Comparison of ENCODE assay signal across 25 mouse cellular contexts in the genomic region with DNA sequence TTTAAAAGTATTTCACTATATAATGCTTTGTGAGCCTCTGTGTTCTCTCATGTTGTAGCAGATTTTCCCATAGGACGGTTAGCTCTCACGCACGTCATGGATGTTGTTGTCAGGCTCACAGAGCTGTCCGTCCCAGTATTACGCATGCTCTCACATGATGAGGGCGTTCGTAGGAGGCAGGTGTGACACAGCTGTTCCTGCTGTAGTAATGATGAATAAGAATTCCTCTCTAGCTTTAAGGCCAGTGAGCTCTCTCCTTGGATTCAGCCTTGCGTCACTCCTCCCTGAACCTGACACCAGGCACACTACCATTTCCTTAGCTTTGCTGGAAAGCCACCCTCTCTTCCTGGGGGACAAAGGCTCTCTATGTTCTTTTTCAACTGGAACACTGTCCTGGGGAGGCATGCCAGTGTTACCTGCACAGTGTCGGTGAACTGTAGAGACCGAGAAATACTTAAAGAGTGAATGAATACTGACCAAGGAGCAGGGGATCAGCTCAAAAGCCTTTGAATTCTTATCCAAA.
DNase-seq lines count a peak whose midpoint lies in the region; ATAC-seq lines count a peak whose summit lies in the region.
"Had no signal": no experiment of that assay in that cellular context is flagged by ENCODE, and none has a peak within 500 bp of the region (broad histone marks: within the 10 kb centered on the region; RNA-seq: fewer than 3 reads in every experiment).

No protein-coding gene starts in this region.

- DNase-seq in embryonic facial prominence, embryonic 14.5 days (ENCODE audit: low spot score) = peak; percentile 39
- DNase-seq in embryonic facial prominence, embryonic 10.5 days (ENCODE audit: low spot score) = no peak
- DNase-seq in limb, embryonic 10.5 days (ENCODE audit: low spot score) = no peak
- no peak for DNase-seq in kidney, adult 18-20 months
- DNase-seq: adrenal gland, adult 2 months; cerebellum, adult 2 months; cerebellum, postnatal 14 days; gastrocnemius, postnatal 14 days; kidney, adult 11 months; kidney, postnatal 36 days; liver, embryonic 13.5 days; lung, adult 2 months; midbrain, embryonic 14.5 days had no signal

- no peaks in the 10 kb centered on the region for H3K36me3 ChIP-seq in embryonic facial prominence, embryonic 14.5 days (ENCODE audit: control insufficient read depth, insufficient read depth, low read length)
- peaks cover 8% of the 10 kb centered on the region; the same call in 1 of the 2 replicates for H3K36me3 ChIP-seq in embryonic facial prominence, embryonic 10.5 days (replicated peaks)
- no peaks in the 10 kb centered on the region for H3K36me3 ChIP-seq in limb, embryonic 12.5 days
- H3K36me3 ChIP-seq in limb, embryonic 10.5 days = peaks cover 4% of the 10 kb centered on the region
- no peaks in the 10 kb centered on the region for H3K36me3 ChIP-seq in megakaryocyte, embryonic 14.5 days (replicated peaks; ENCODE audit: low read length)
- H3K36me3 ChIP-seq: hindbrain, embryonic 12.5 days; kidney, embryonic 15.5 days; limb, embryonic 15.5 days; liver, embryonic 13.5 days had no signal

- H3K4me2 ChIP-seq in embryonic facial prominence, embryonic 14.5 days (ENCODE audit: low read depth, low read length) = no peak overlapping the region
- H3K4me2 ChIP-seq in limb, embryonic 12.5 days = no peak overlapping the region
- H3K4me2 ChIP-seq: forebrain, embryonic 13.5 days; hindbrain, embryonic 12.5 days; kidney, embryonic 15.5 days; limb, embryonic 15.5 days; liver, embryonic 13.5 days had no signal

- no peaks in the 10 kb centered on the region for H3K27me3 ChIP-seq in embryonic facial prominence, embryonic 14.5 days (replicated peaks; ENCODE audit: control insufficient read depth, insufficient read depth, low read length)
- no peaks in the 10 kb centered on the region for H3K27me3 ChIP-seq in embryonic facial prominence, embryonic 10.5 days (replicated peaks; ENCODE audit: low read depth, poor library complexity, severe bottlenecking)
- H3K27me3 ChIP-seq in limb, embryonic 12.5 days = no peaks in the 10 kb centered on the region
- H3K27me3 ChIP-seq in limb, embryonic 10.5 days (ENCODE audit: low read depth, poor library complexity, severe bottlenecking) = no peaks in the 10 kb centered on the region
- H3K27me3 ChIP-seq in megakaryocyte, embryonic 14.5 days (replicated peaks) = no peaks in the 10 kb centered on the region
- H3K27me3 ChIP-seq: CH12.LX; forebrain, embryonic 13.5 days; hindbrain, embryonic 12.5 days; kidney, embryonic 15.5 days; limb, embryonic 15.5 days; liver, embryonic 13.5 days had no signal

- H3K9me3 ChIP-seq in embryonic facial prominence, embryonic 14.5 days (ENCODE audit: control insufficient read depth, low read length) = no peaks in the 10 kb centered on the region
- H3K9me3 ChIP-seq in embryonic facial prominence, embryonic 10.5 days = no peaks in the 10 kb centered on the region
- no peaks in the 10 kb centered on the region for H3K9me3 ChIP-seq in limb, embryonic 12.5 days
- H3K9me3 ChIP-seq in limb, embryonic 10.5 days (replicated peaks) = no peaks in the 10 kb centered on the region
- peaks cover 21% of the 10 kb centered on the region for H3K9me3 ChIP-seq in megakaryocyte, embryonic 14.5 days
- H3K9me3 ChIP-seq: forebrain, embryonic 13.5 days; hindbrain, embryonic 12.5 days; kidney, embryonic 15.5 days; limb, embryonic 15.5 days; liver, embryonic 13.5 days had no signal

- ATAC-seq in embryonic facial prominence, embryonic 14.5 days (ENCODE audit: low read depth) = no peak
- no peak for ATAC-seq in limb, embryonic 12.5 days (ENCODE audit: insufficient number of reproducible peaks, insufficient read depth, low FRiP score, low TSS enrichment, low read depth)
- no peak for ATAC-seq in megakaryocyte, adult 5-6 weeks (ENCODE audit: poor library complexity, severe bottlenecking)
- ATAC-seq: activated CD4-positive, CD25-positive, alpha-beta regulatory T cell, adult 4 months; forebrain, embryonic 13.5 days; hindbrain, postnatal 0 days had no signal

- H3K4me1 ChIP-seq in embryonic facial prominence, embryonic 14.5 days (ENCODE audit: control insufficient read depth, insufficient read depth, low read length) = 0 out of 2 replicates have a peak, but pooled peaks cover 10% of the 10 kb centered on the region
- peaks cover 33% of the 10 kb centered on the region for H3K4me1 ChIP-seq in embryonic facial prominence, embryonic 10.5 days
- peaks cover 34% of the 10 kb centered on the region for H3K4me1 ChIP-seq in limb, embryonic 12.5 days (replicated peaks)
- H3K4me1 ChIP-seq in limb, embryonic 10.5 days = peaks cover 16% of the 10 kb centered on the region; the same call in 1 of the 2 replicates
- no peaks in the 10 kb centered on the region for H3K4me1 ChIP-seq in megakaryocyte, embryonic 14.5 days
- H3K4me1 ChIP-seq: forebrain, embryonic 13.5 days; liver, embryonic 13.5 days had no signal

- H3K9ac ChIP-seq in embryonic facial prominence, embryonic 14.5 days (ENCODE audit: low read depth, low read length) = no peak overlapping the region
- H3K9ac ChIP-seq in limb, embryonic 12.5 days (replicated peaks) = no peak overlapping the region
- H3K9ac ChIP-seq: forebrain, embryonic 13.5 days; hindbrain, embryonic 12.5 days; kidney, embryonic 15.5 days; limb, embryonic 15.5 days; liver, embryonic 13.5 days had no signal

- H3K4me3 ChIP-seq in embryonic facial prominence, embryonic 14.5 days (ENCODE audit: low read depth, low read length) = no peak overlapping the region
- H3K4me3 ChIP-seq in embryonic facial prominence, embryonic 10.5 days = no peak overlapping the region
- no peak overlapping the region for H3K4me3 ChIP-seq in limb, embryonic 12.5 days (replicated peaks)
- no peak overlapping the region for H3K4me3 ChIP-seq in limb, embryonic 10.5 days
- H3K4me3 ChIP-seq in megakaryocyte, embryonic 14.5 days (replicated peaks) = peak overlapping the region; percentile 9
- H3K4me3 ChIP-seq: forebrain, embryonic 13.5 days; hindbrain, embryonic 12.5 days; kidney, embryonic 15.5 days; layer of hippocampus, adult 2 months; left cerebral cortex, adult 2 months; limb, embryonic 15.5 days; liver, embryonic 13.5 days had no signal

- WGBS in embryonic facial prominence, embryonic 14.5 days = 74% methylated on average over 10 of the region's 10 CpGs
- WGBS in embryonic facial prominence, embryonic 10.5 days = 83% methylated on average over 10 of the region's 10 CpGs
- 82% methylated on average over 10 of the region's 10 CpGs for WGBS in limb, embryonic 12.5 days
- WGBS in limb, embryonic 10.5 days = 93% methylated on average over 10 of the region's 10 CpGs

- no peak overlapping the region; the same call in 1 of the 2 replicates for H3K27ac ChIP-seq in embryonic facial prominence, embryonic 14.5 days (replicated peaks; ENCODE audit: low read depth, low read length)
- no peak overlapping the region for H3K27ac ChIP-seq in embryonic facial prominence, embryonic 10.5 days (replicated peaks)
- H3K27ac ChIP-seq in limb, embryonic 12.5 days = 0 out of 2 replicates have a peak overlapping the region, but pooled peaks have one; percentile 17
- H3K27ac ChIP-seq in limb, embryonic 10.5 days = no peak overlapping the region
- H3K27ac ChIP-seq: forebrain, embryonic 13.5 days; hindbrain, embryonic 12.5 days; hindbrain, postnatal 0 days; kidney, embryonic 15.5 days; layer of hippocampus, adult 2 months; left cerebral cortex, adult 2 months; limb, embryonic 15.5 days; liver, embryonic 13.5 days had no signal
